Mouse (Mus musculus) MEL (cell line): ENCODE results near the gene P2rx7. TPM values are rescaled to one million over a fixed set of nuclear protein-coding genes. Genes with fewer than 3 reads are reported as not detected.

ENCODE experiments used
- DNase-seq: peaks from one replicate; pipeline ENCODE4 v3.0.0; 2011; ENCODE audit warnings: low read depth, low spot score
- H3K27ac ChIP-seq: 2 replicates; pipeline ENCODE4 v1.5.1; 2012; ENCODE audit warnings: low read depth, mild to moderate bottlenecking, control low read depth, low read length, moderate library complexity; ENCODE audit not compliant: control insufficient read depth
- H3K27me3 ChIP-seq, 2 experiments: fragments of 150-350 bp in 1 of 2; sonication (generic) in 1 of 2; 2 replicates each; pipeline ENCODE4 v1.6.1; 2012; ENCODE audit warnings: low read length in 2 of 2, mild to moderate bottlenecking in 2 of 2, improper control_type of control experiment in 1 of 2, moderate library complexity in 1 of 2; ENCODE audit not compliant: insufficient read depth in 2 of 2, control insufficient read depth in 1 of 2
- H3K36me3 ChIP-seq, 2 experiments: 2 replicates each; pipeline ENCODE4 v1.6.1; 2012 to 2014; ENCODE audit warnings: low read length in 2 of 2, improper control_type of control experiment in 1 of 2, inconsistent platforms in 1 of 2, mild to moderate bottlenecking in 1 of 2; ENCODE audit not compliant: insufficient read depth in 2 of 2, control insufficient read depth in 1 of 2
- H3K4me1 ChIP-seq, 2 experiments: fragments of 150-350 bp in 1 of 2; sonication (generic) in 1 of 2; 2 replicates each; pipeline ENCODE4 v1.6.1; 2012; ENCODE audit warnings: low read length in 2 of 2, improper control_type of control experiment in 1 of 2, mild to moderate bottlenecking in 1 of 2; ENCODE audit not compliant: insufficient read depth in 2 of 2, control insufficient read depth in 1 of 2
- H3K4me3 ChIP-seq, 2 experiments: fragments of 150-350 bp in 1 of 2; sonication (generic) in 1 of 2; 2 replicates each; pipeline ENCODE4 v1.5.1; 2012; ENCODE audit warnings: low read depth in 2 of 2, low read length in 2 of 2, mild to moderate bottlenecking in 2 of 2, moderate library complexity in 2 of 2, control low read depth in 1 of 2, improper control_type of control experiment in 1 of 2; ENCODE audit not compliant: control insufficient read depth in 1 of 2, insufficient read depth in 1 of 2
- H3K79me2 ChIP-seq: 2 replicates; pipeline ENCODE4 v1.6.1; 2012; ENCODE audit warnings: mild to moderate bottlenecking, low read length, moderate library complexity; ENCODE audit not compliant: control insufficient read depth, poor library complexity, insufficient read depth
- H3K9ac ChIP-seq: 2 replicates; pipeline ENCODE4 v1.6.1; 2012; ENCODE audit warnings: low read depth, mild to moderate bottlenecking, control low read depth, low read length, moderate library complexity; ENCODE audit not compliant: control insufficient read depth, poor library complexity, severe bottlenecking
- H3K9me3 ChIP-seq: fragments of 150-350 bp; sonication (generic); replicated peaks from 2 replicates; pipeline ENCODE4 v1.6.1; 2012; ENCODE audit warnings: mild to moderate bottlenecking, low read length, improper control_type of control experiment, moderate library complexity; ENCODE audit not compliant: insufficient read depth
- CHD1 ChIP-seq: IDR thresholded peaks from 2 replicates; pipeline ENCODE4 v1.6.1; 2012; ENCODE audit warnings: low read depth, mild to moderate bottlenecking, inconsistent platforms, low read length, improper control_type of control experiment
- CTCF ChIP-seq, 3 experiments: IDR thresholded peaks in 2 of 3; conservative IDR thresholded peaks in 1 of 3; 2 replicates each; pipeline ENCODE4 v1.5.1; 2011 to 2012; ENCODE audit warnings: low read length in 3 of 3, low read depth in 2 of 3, mild to moderate bottlenecking in 2 of 3, improper control_type of control experiment in 1 of 3, inconsistent platforms in 1 of 3, mixed read lengths in 1 of 3, moderate library complexity in 1 of 3; ENCODE audit not compliant: control insufficient read depth in 1 of 3, insufficient read depth in 1 of 3, poor library complexity in 1 of 3, severe bottlenecking in 1 of 3
- E2F4 ChIP-seq: IDR thresholded peaks from 2 replicates; pipeline ENCODE4 v1.6.1; 2011; ENCODE audit warnings: low read depth, low read length, improper control_type of control experiment, borderline replicate concordance
- EP300 ChIP-seq, 2 experiments: IDR thresholded peaks; 2 replicates each; pipeline ENCODE4 v1.6.1; 2011; ENCODE audit warnings: improper control_type of control experiment in 2 of 2, low read length in 2 of 2, low read depth in 1 of 2, mild to moderate bottlenecking in 1 of 2
- GABPA ChIP-seq: IDR thresholded peaks from 2 replicates; pipeline ENCODE4 v1.6.1; 2012; ENCODE audit warnings: low read depth, mild to moderate bottlenecking, inconsistent platforms, low read length, improper control_type of control experiment, moderate library complexity
- GATA1 ChIP-seq: IDR thresholded peaks from 2 replicates; pipeline ENCODE4 v1.6.1; 2011; ENCODE audit warnings: low read depth, low read length, improper control_type of control experiment
- HCFC1 ChIP-seq: IDR thresholded peaks from 2 replicates; pipeline ENCODE4 v1.6.1; 2012; ENCODE audit warnings: low read depth, mild to moderate bottlenecking, inconsistent platforms, low read length, improper control_type of control experiment, moderate library complexity
- KAT2A ChIP-seq: conservative IDR thresholded peaks from 2 replicates; pipeline ENCODE4 v1.6.1; 2012; ENCODE audit warnings: low read depth, low read length, improper control_type of control experiment, inconsistent platforms
- MYB ChIP-seq: IDR thresholded peaks from 2 replicates; pipeline ENCODE4 v1.6.1; 2011; ENCODE audit warnings: mild to moderate bottlenecking, low read depth, low read length, improper control_type of control experiment
- MYC ChIP-seq: IDR thresholded peaks from 2 replicates; pipeline ENCODE4 v1.6.1; 2011; ENCODE audit warnings: low read depth, mild to moderate bottlenecking, low read length, improper control_type of control experiment, moderate library complexity
- POLR2AphosphoS5 ChIP-seq: IDR thresholded peaks from 2 replicates; pipeline ENCODE4 v1.6.1; 2012; ENCODE audit warnings: low read depth, borderline replicate concordance, mild to moderate bottlenecking, inconsistent platforms, low read length, moderate library complexity, mixed read lengths
- RAD21 ChIP-seq: IDR thresholded peaks from 2 replicates; pipeline ENCODE4 v1.6.1; 2011; ENCODE audit warnings: mild to moderate bottlenecking, low read depth, low read length, improper control_type of control experiment
- SMC3 ChIP-seq: IDR thresholded peaks from 2 replicates; pipeline ENCODE4 v1.6.1; 2011; ENCODE audit warnings: low read depth, low read length, improper control_type of control experiment
- USF1 ChIP-seq: IDR thresholded peaks from 2 replicates; pipeline ENCODE4 v1.6.1; 2014; ENCODE audit warnings: low read depth, mild to moderate bottlenecking, inconsistent platforms, low read length, improper control_type of control experiment, moderate library complexity
- USF2 ChIP-seq, 2 experiments: IDR thresholded peaks; 2 replicates each; pipeline ENCODE4 v1.6.1; 2011 to 2012; ENCODE audit warnings: improper control_type of control experiment in 2 of 2, low read length in 2 of 2, borderline replicate concordance in 1 of 2, inconsistent platforms in 1 of 2, low read depth in 1 of 2, mild to moderate bottlenecking in 1 of 2; ENCODE audit not compliant: insufficient read depth in 1 of 2
- ZC3H11A ChIP-seq: IDR thresholded peaks from 2 replicates; pipeline ENCODE4 v1.6.1; 2012; ENCODE audit warnings: low read depth, mild to moderate bottlenecking, inconsistent platforms, low read length, improper control_type of control experiment
- ZKSCAN1 ChIP-seq: IDR thresholded peaks from 2 replicates; pipeline ENCODE4 v1.6.1; 2012; ENCODE audit warnings: low read depth, mild to moderate bottlenecking, inconsistent platforms, low read length, improper control_type of control experiment, moderate library complexity
- ZNF384 ChIP-seq: IDR thresholded peaks from 2 replicates; pipeline ENCODE4 v1.6.1; 2012; ENCODE audit warnings: low read depth, mild to moderate bottlenecking, inconsistent platforms, low read length, improper control_type of control experiment
- polyA plus RNA-seq, 2 experiments: library from polyadenylated mRNA; stranded (reverse) in 1 of 2; unstranded in 1 of 2; fragments of >175 nt in 1 of 2; fragments of >200 nt in 1 of 2; gene quantifications; 2 replicates each; pipeline versions ENCODE4 v1.2.1 to v1.2.4; 2012; ENCODE audit warnings: low replicate concordance in 2 of 2, low read depth in 1 of 2; ENCODE audit not compliant: insufficient read length in 2 of 2, insufficient read depth in 1 of 2, missing spikeins in 1 of 2
- total RNA-seq: library from RNA; depleted of rRNA; stranded (reverse); fragments of 300-350 nt; gene quantifications from 2 replicates; pipeline ENCODE4 v1.2.3, GENCODE M21; 2012

P2rx7 gene
- total and polyA plus RNA-seq, 3 experiments = 29.3 to 254 (median 40.8) TPM

DNA sequence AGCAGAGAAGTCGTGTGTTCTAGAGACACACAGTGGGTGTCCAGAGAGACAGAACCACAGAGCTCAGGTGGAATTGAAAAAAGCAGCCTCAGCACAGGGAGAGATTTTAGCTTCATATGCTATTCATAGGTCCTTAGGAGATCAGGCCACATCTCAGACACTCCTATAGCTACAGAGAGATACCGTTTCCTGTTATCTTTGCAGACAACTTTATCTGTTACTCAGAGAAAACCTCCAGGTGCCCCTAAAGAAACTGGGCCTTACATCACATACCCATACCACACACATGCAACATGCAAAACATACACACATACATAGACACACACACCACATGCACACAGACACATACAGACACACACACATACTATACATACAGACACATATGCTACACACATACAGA, 5.4 kb upstream of the P2rx7 start (continued):
- no peak for TF ChIP-seq USF2 (IDR thresholded peaks at IDR 0.05; ENCODE audit: borderline replicate concordance in 1 of 2, insufficient read depth in 1 of 2, low read depth in 1 of 2, low read length in 2 of 2)
- no peak for TF ChIP-seq GABPA
- no peak for TF ChIP-seq POLR2AphosphoS5

GRCm38 (mm10) chr5:122639517-122639916, 4.2 kb upstream of the P2rx7 start:
- Histone ChIP-seq H3K9me3 (no peaks in the 10 kb centered on the region), H3K27me3 (no peaks in the 10 kb centered on the region), H3K4me3 (no peak overlapping the region), H3K4me1 (peaks cover 15 to 24% of the 10 kb centered on the region in 2 experiments), H3K9ac (no peak overlapping the region), H3K27ac (no peak overlapping the region), H3K79me2 (no peaks in the 10 kb centered on the region)
- DNase-seq = no peak
- TF ChIP-seq HCFC1 (no peak), ZNF384 (no peak), GATA1 (no peak), MYC (no peak), USF1 (no peak), EP300 (IDR thresholded peaks at IDR 0.05; ENCODE audit: low read depth in 1 of 2, low read length in 2 of 2) (no peak), USF2 (IDR thresholded peaks at IDR 0.05; ENCODE audit: borderline replicate concordance in 1 of 2, insufficient read depth in 1 of 2, low read depth in 1 of 2, low read length in 2 of 2) (no peak), MYB (no peak), ZKSCAN1 (no peak), RAD21 (no peak), KAT2A (no peak), CHD1 (no peak), SMC3 (no peak)
- TF ChIP-seq, all 39 proteins: peak for 0
- H3K36me3 ChIP-seq = peaks cover 0 to 13% of the 10 kb centered on the region in 2 experiments; a peak in 2 of 4 replicates

DNA sequence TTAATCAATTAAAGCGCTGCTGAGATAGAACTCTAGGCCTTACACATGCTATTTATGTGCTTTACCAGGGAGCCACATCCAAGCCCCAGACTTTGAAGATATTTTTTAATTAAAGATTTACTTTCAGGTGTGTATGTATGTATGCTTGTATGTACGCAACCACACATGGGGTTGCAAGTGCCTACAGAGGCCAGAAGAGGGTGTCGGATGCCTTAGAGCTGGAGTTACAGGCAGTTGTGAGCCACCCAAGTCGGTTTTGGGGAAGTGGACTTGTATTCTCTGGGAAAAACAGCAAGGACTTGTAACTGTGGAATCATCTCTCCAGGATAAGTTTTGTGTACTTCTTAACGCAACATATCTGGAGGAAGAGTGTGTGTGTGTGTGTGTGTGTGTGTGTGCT, 3.7 kb upstream of the P2rx7 start:
- Histone ChIP-seq H3K4me3 (no peak overlapping the region), H3K27me3 (no peaks in the 10 kb centered on the region), H3K4me1 (peaks cover 18 to 22% of the 10 kb centered on the region in 2 experiments), H3K27ac (no peak overlapping the region), H3K79me2 (no peaks in the 10 kb centered on the region), H3K9me3 (no peaks in the 10 kb centered on the region), H3K36me3 (peaks cover 0 to 16% of the 10 kb centered on the region in 2 experiments; a peak in 2 of 4 replicates), H3K9ac (no peak overlapping the region)
- peak; percentile 70 for TF ChIP-seq SMC3
- TF ChIP-seq CTCF (IDR thresholded peaks at IDR 0.05 in 2 of 3, conservative IDR thresholded peaks at IDR 0.05 in 1 of 3; ENCODE audit: control insufficient read depth in 1 of 3, insufficient read depth in 1 of 3, low read depth in 2 of 3, low read length in 3 of 3, poor library complexity in 1 of 3, severe bottlenecking in 1 of 3) = peak; percentile 24 to 60 (median 54); a peak in 5 of 6 replicates
- TF ChIP-seq RAD21 = peak; percentile 59
- no peak for TF ChIP-seq POLR2AphosphoS5
- peak; percentile 62 for TF ChIP-seq ZC3H11A
- no peak for TF ChIP-seq E2F4
- no peak for TF ChIP-seq MYC
- peak; percentile 61 for DNase-seq
